Mouse (Mus musculus) T-cell, adult 2 months (primary cell): ENCODE measurements around the gene Tmem80.

ENCODE experiments used
- DNase-seq: peaks from one replicate; pipeline ENCODE4 v3.0.0; 2022; ENCODE audit warnings: low spot score

Gene Tmem80

DNA sequence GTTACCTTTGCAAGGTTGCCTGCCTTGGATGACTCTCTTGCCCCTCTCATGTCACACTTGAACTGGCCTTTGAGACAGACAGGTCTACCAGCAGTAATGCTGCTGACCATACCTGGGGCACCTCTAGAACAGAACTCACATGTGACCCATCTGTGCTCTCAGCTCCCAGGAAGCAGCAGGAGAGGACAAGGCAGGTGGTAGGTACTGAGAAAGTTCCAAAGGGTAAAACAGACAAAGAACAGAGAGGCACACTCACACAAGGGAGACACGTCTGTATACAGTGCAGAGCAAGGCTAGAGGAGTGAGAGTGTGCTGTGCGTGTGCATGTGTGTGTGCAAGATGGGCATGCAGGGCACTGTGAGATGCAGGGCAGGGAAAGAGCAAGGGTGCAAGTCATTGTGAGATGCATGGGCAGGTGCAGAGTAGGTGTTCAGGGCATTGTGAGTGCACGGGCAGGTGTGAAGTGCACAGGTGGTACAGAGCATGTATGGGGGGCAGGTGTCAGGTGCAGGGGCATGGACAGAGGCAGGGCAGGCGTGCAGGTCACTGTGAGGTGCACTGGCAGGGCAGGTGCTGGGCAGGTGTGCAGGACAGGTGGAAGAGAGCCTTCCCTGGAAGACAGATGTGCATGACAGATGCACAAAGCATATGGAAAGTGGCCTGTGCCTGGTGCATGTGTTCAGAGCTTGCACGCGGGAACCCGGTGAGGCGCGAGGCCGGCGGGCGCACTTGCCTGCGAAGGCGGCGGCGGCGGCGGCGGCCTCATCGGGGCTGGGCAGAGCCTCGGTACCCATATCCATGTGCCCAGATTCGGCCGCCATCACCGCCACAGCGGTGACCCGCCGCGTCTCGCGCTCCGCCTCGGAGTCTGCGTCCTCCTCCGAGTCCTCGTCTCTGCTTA lies 743 bp upstream of the Tmem80 start:
- DNase-seq = peak; percentile 44

DNA sequence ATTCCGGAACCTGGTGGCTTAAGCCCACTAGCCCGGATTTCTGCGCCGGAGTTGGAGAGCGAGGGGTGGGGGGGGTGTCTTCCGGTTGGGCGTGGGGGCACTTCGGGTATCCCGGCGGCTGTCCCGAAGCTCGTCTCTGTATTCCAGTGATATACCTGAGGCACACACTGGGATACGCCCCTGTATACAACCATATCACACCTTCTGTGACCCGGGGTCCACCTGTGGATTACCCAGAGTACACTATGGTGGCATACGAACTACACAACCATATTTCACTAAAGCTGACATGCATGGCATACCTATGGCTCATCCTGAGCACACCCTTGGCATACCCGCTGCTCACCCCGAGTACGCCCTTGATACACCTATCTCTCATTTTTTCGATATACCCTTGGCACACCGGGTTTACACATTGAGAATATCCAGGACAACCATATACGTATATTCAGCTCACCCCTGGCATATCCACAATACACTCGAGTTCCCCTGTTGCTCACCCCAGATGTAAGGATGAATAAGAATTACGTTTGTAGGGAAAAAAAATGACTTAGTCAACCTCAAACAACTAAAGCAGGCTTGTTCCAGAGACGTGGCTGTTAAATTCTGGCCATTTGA lies 943 bp downstream of the Tmem80 start:
- no peak for DNase-seq

- no peak for DNase-seq
Measured at GRCm38 (mm10) chr7:141330706-141331105, 3.2 kb downstream of the Tmem80 start.

DNA sequence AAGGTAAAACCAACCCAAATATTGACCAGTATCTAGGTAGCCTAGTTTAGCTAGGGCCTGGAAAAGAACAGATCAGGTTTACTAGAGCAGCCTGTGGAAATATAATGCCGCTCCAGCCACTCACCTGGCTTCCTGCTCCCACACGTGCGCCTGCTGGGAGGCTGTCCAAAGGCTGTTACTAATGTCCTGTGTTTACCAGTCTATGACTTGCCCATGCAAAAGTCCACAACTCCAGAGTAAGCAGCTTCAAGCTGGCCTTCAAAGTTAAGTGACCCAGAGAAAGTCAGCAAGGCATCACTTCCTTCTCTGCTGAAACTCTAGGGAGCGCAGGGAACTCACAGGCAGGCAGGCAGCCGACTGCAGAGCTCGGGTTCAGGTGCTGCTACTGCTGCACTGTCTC lies 4.5 kb downstream of the Tmem80 start:
- DNase-seq = no peak

DNA sequence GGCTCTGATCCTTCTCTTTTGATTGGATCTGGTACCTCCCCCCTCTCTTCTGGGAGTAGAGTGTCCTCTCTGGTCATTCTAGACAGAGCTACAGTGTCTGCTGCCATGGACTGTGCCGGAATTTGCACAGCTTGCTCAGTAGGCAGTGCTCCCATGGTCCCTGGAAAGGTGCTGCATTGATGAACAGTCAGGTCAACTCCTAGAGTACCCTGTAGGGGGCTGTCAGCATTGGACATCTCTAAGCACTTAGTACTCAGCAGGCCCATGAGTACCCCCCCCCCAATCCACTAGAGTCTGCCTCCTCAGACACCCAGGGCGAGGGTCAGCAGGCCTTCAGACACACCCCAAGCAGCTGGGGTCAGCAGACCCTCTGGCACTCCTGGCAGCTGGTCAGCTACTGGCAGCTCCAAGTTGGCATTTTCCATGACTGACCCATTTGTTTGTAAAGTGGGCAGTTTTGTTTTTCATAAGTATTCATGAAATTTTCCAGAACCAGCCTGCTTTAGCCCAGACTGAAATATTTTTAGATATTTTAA lies 7.6 kb downstream of the Tmem80 start:
- no peak for DNase-seq

DNA sequence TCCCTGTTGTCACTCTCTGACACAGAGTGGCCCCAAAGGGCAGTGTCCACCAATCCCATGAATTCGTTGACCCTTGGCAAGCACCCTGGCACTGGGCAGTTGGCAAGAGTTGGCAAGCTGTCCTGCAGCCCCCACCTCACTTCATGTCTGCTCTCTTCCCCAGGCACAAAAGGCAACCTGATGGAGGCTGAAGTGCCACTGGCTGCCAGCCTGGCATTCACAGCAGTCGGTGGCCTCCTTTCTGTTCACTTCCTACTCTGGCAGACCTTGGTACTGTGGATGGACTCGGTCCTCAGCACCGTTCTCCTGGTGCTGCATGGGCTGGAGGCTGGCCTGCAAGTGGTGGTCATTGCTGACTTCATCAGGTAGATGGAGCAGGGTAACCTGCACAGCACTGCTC lies 8.1 kb downstream of the Tmem80 start:
- DNase-seq = no peak

- DNase-seq = no peak
Measured at GRCm38 (mm10) chr7:141336296-141336695, 8.8 kb downstream of the Tmem80 start.

GRCm38 (mm10) chr7:141337716-141338416 lies 10.3 kb downstream of the Tmem80 start:
- DNase-seq = no peak

DNA sequence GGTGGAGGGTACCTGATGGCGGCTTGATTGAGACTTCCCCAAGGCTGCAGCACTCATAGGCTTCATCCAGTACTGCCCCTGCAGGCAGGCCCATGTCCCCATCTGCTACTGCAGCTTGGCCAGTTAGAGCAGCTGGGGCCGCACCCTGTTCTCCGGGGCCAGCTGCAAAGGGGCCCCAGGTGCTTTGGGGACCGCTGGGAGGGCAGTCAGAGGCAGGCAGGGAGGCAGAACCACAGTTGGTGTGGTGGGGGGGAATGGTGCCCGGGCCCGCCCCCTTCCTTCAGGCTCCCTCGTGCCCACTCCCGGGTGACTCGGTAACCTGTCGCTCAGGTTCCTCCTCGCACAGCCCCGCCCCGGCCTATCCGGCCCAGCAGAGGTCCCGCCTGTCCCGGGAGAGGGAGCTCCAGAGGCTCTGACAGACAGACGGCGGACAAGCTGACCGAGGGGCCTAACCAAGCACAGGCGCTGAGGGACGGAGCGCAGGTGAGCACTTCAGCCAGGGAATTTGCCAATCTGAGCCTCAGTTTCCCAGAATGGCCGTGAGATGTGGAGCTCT lies 11.1 kb downstream of the Tmem80 start, which contains the start of gene Eps8l2:
Eps8l2 (plus strand) TSS at position 305 of the 556 bp plus-strand sequence.
- peak; percentile 16 for DNase-seq

DNA sequence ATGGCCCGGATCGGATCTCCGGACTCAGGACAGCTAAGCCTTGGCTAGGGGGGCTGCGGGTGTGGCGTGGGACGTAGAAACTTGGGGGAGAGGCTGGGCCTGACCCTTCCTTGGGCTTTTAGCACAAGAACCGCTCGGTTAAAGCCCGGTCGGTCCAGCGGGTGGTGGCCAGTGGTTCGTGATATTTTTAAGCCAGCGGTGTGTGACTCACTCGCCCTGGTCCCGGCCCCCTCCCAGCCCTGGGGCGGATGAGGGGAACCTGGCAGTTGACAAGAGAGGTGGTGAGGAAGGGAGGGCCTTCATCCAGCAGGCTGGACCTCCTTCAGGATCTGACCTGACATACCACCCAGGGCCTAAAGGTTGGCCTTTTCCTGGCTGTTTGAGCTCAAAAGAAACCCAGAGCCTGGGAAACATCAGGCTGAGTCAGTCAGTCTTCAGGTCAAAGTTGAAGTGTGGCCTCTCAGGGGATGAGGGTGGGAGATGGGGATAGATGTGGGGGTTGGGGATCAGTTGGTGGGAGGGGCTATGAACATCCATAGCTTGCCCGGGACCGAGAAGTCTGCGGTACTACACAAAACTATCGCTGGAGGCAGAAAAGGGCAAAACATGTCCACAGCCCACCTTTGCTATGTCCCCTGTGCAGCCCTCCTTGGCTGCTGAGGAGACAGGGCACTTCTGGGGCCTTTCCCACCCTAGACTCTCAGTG lies 11.8 kb downstream of the Tmem80 start:
- DNase-seq = no peak

DNA sequence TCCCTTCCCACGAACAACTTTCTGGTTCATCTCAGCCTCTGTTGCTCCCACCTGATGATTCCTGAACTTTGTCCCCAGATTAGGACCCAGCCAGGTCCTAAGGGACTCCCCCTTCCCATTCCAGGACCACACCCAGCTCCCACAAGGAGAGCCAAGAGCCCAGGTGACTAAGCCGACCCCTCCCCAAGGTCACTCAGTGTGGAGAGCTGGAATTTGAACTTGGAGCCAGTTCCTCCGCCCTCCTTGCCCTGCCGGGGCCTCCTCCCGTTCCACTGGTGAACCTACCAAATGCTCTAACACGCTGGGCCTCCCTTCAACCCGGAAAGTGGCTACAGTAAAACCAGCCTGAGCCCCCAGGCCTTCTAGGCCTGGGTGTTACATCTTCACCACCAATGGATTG lies 12.5 kb downstream of the Tmem80 start:
- no peak for DNase-seq

GRCm38 (mm10) chr7:141340476-141340875 lies 12.9 kb downstream of the Tmem80 start:
- no peak for DNase-seq

DNA sequence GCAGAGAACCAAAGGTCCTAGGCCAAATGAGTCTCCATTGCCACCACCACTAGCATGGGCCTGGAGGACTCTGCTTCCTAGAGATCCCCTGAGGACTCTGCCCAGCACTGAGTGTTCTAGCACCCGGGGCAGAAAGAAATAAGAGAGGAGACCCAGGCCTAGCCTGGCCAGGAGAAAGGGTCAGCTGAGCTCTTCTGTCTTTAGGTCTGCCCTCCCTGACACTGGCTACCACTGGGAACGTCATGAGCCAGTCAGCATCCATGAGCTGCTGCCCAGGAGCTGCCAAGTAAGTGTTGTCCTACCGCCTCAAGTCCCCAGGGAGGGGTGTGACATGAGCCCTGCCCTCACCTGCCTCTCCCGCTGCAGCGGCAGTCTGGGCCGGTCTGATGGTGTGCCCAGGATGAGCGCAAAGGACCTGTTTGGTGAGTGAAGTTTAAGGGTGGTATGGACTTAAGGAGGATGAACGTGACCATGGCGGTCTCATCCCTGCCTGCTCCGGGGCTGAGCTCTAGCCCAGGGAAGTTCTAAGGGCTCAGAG lies 14.2 kb downstream of the Tmem80 start:
- no peak for DNase-seq

DNA sequence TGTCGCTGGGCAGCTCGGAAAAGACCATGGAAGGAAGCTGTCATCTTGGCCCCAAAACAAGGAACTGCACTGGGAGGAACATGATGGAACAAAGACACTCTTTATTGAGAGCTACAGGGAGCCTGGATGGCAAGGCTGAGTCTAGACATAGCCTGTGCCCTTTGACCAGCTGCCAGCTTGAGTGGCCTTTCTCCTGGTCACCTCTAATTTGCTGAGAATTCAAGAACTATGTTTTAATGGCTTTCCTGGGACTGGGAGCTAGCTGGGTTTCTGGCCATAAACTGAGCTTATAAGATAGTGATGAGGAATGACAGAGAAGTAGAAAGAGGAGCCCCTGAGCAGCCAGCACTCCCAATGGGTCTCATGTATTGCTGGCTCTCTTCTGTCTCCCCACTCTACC lies 15.7 kb downstream of the Tmem80 start:
- no peak for DNase-seq

GRCm38 (mm10) chr7:141343696-141344095 lies 16.2 kb downstream of the Tmem80 start:
- no peak for DNase-seq

GRCm38 (mm10) chr7:141344787-141345186 lies 17.2 kb downstream of the Tmem80 start:
- DNase-seq = peak; percentile 71

- DNase-seq = no peak
Measured at GRCm38 (mm10) chr7:141351061-141351460, 23.5 kb downstream of the Tmem80 start.

- no peak for DNase-seq
Measured at GRCm38 (mm10) chr7:141355051-141355450, 27.5 kb downstream of the Tmem80 start.

DNA sequence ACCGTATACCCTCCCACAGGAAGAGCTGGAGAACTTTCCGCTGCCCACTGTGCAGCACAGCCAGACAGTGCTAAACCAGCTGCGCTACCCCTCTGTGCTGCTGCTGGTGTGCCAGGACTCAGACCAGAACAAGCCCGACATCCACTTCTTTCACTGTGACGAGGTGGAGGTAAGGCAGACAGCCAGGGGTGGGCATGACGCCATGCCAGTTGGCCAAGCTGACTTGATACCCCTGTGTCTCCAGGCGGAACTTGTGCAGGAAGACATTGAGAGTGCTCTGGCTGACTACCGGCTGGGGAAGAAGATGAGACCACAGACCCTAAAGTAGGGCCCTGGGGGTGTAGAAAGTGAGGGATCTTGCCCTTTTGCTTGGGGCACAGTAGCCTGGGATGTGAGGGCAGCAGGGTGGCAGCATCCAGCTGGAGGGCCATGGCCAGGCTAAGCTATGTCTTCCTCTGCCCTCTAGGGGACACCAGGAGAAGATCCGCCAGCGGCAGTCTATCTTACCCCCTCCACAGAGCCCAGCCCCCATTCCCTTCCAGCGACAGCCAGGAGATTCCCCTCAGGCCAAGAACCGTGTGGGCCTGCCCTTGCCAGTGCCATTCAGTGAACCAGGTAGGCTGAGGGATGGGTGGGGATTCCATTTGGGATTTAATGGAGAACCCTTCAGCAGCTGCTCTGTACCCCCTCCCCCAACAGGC lies 28.2 kb downstream of the Tmem80 start:
- no peak for DNase-seq

- no peak for DNase-seq
Measured at GRCm38 (mm10) chr7:141356971-141357370, 29.4 kb downstream of the Tmem80 start.

GRCm38 (mm10) chr7:141361510-141361909 lies 34.0 kb downstream of the Tmem80 start:
- peak; percentile 48 for DNase-seq
